Mouse (Mus musculus) kidney, adult 8-10 months (tissue): ENCODE results near the gene Trmt61a.
A peak's percentile ranks its signal among the peaks of the same experiment; 100 is the strongest.
"Not testable (repeated sequence)": the region's sequence is repeated elsewhere in the genome, so short reads cannot be mapped to it uniquely, and the experiment has no call there.

Experiments used
- DNase-seq, 2 experiments: peaks; one replicate each; pipeline ENCODE4 v3.0.0; 2022

Trmt61a gene

GRCm38 (mm10) chr12:111698346-111698913, 20.5 kb downstream of the Trmt61a start:
- no peak for DNase-seq

- DNase-seq, result no peak
These were observed 21.6 kb downstream of the Trmt61a start for GRCm38 (mm10) chr12:111699542-111699941.

- no peak for DNase-seq
These were observed 23.1 kb downstream of the Trmt61a start for GRCm38 (mm10) chr12:111700920-111701458.

- DNase-seq, result no peak
These were observed 25.4 kb downstream of the Trmt61a start for GRCm38 (mm10) chr12:111703301-111703700.

GRCm38 (mm10) chr12:111704609-111705008, 26.7 kb downstream of the Trmt61a start:
- no peak for DNase-seq

GRCm38 (mm10) chr12:111705186-111705973, 27.5 kb downstream of the Trmt61a start:
- DNase-seq, result peak; percentile 70 to 78

- DNase-seq, result no peak
These were observed 30.3 kb downstream of the Trmt61a start for GRCm38 (mm10) chr12:111708181-111708580.

- no peak for DNase-seq
These were observed 32.2 kb downstream of the Trmt61a start for GRCm38 (mm10) chr12:111710091-111710490.

- no peak for DNase-seq
These were observed 34.6 kb downstream of the Trmt61a start for GRCm38 (mm10) chr12:111712476-111712875.

GRCm38 (mm10) chr12:111713004-111713651, 35.2 kb downstream of the Trmt61a start, which contains the start of the genes Bag5 and Apopt1:
TSS of gene Bag5 (minus strand) at chr12:111713257.
TSS of gene Apopt1 (plus strand) at chr12:111713261.
- peak; percentile 88 to 91 for DNase-seq

GRCm38 (mm10) chr12:111713880-111714279, 36.0 kb downstream of the Trmt61a start:
- not testable (repeated sequence) for DNase-seq

- DNase-seq, result no peak
These were observed 38.6 kb downstream of the Trmt61a start for GRCm38 (mm10) chr12:111716505-111716904.

- DNase-seq, result no peak
These were observed 40.8 kb downstream of the Trmt61a start for GRCm38 (mm10) chr12:111718656-111719055.

- no peak for DNase-seq
These were observed 42.3 kb downstream of the Trmt61a start for GRCm38 (mm10) chr12:111720222-111720621.

GRCm38 (mm10) chr12:111722654-111723053, 44.7 kb downstream of the Trmt61a start:
- DNase-seq, result no peak

- no peak for DNase-seq
These were observed 46.9 kb downstream of the Trmt61a start for GRCm38 (mm10) chr12:111724638-111725337.

GRCm38 (mm10) chr12:111725338-111726121, 47.6 kb downstream of the Trmt61a start:
- DNase-seq, result no peak

GRCm38 (mm10) chr12:111726122-111726463, 48.2 kb downstream of the Trmt61a start:
- DNase-seq, result no peak

- DNase-seq, result no peak
These were observed 50.1 kb downstream of the Trmt61a start for GRCm38 (mm10) chr12:111727956-111728355.

GRCm38 (mm10) chr12:111731822-111732807, 54.2 kb downstream of the Trmt61a start:
- DNase-seq, result peak; percentile 73 to 83

GRCm38 (mm10) chr12:111732921-111733320, 55.0 kb downstream of the Trmt61a start:
- no peak for DNase-seq
